ENCODE assay signal across 8 mouse cellular contexts in genomic region chr1:190170819-190171216, GRCm38 (mm10). TPM values are rescaled to one million over a fixed set of nuclear protein-coding genes. Genes with fewer than 3 reads are reported as not detected.
A peak's percentile ranks its signal among the peaks of the same experiment; 100 is the strongest.
DNase-seq lines count a peak whose midpoint lies in the region; ATAC-seq lines count a peak whose summit lies in the region.

No protein-coding gene starts in this region.

- peak overlapping the region; percentile 94 for H3K4me2 ChIP-seq in lung, embryonic 16.5 days (ENCODE audit: low read depth, low read length)
- H3K4me2 ChIP-seq in limb, embryonic 15.5 days = peak overlapping the region; percentile 95
- H3K4me2 ChIP-seq in stomach, embryonic 16.5 days (ENCODE audit: low read depth, low read length) = peak overlapping the region; percentile 75

- 0% methylated on average over 16 of the region's 24 CpGs for WGBS in lung, embryonic 16.5 days
- 1% methylated on average over 19 of the region's 24 CpGs for WGBS in limb, embryonic 15.5 days
- WGBS in stomach, embryonic 16.5 days = under 1% methylated on average over 24 of the region's 24 CpGs

- no peaks in the 10 kb centered on the region for H3K36me3 ChIP-seq in lung, embryonic 16.5 days (ENCODE audit: control insufficient read depth, insufficient read depth, low read length)
- no peaks in the 10 kb centered on the region for H3K36me3 ChIP-seq in limb, embryonic 15.5 days
- no peaks in the 10 kb centered on the region for H3K36me3 ChIP-seq in stomach, embryonic 16.5 days (ENCODE audit: control insufficient read depth, insufficient read depth, low read length)

- no peak overlapping the region for H3K27ac ChIP-seq in lung, embryonic 16.5 days (ENCODE audit: low read length)
- no peak overlapping the region for H3K27ac ChIP-seq in limb, embryonic 15.5 days
- H3K27ac ChIP-seq in stomach, embryonic 16.5 days (ENCODE audit: low read length) = no peak overlapping the region

- no peaks in the 10 kb centered on the region for H3K9me3 ChIP-seq in lung, embryonic 16.5 days (ENCODE audit: control insufficient read depth, low read length)
- H3K9me3 ChIP-seq in limb, embryonic 15.5 days = no peaks in the 10 kb centered on the region
- H3K9me3 ChIP-seq in stomach, embryonic 16.5 days (replicated peaks; ENCODE audit: control insufficient read depth, low read length) = no peaks in the 10 kb centered on the region

- peaks cover 65% of the 10 kb centered on the region for H3K27me3 ChIP-seq in lung, embryonic 16.5 days (ENCODE audit: control insufficient read depth, insufficient read depth, low read depth, low read length)
- H3K27me3 ChIP-seq in limb, embryonic 15.5 days = peaks cover 80% of the 10 kb centered on the region
- H3K27me3 ChIP-seq in stomach, embryonic 16.5 days (ENCODE audit: control insufficient read depth, insufficient read depth, low read length) = peaks cover 56% of the 10 kb centered on the region

- peak; percentile 28 for DNase-seq in adrenal gland, postnatal 14 days
- no peak for DNase-seq in adrenal gland, postnatal 4 days (ENCODE audit: low spot score in 2 of 2)
- no peak for DNase-seq in lung, postnatal 4 days
- DNase-seq in cerebellum, postnatal 10 days = no peak
- no peak for DNase-seq in left cerebral cortex, postnatal 36 days (ENCODE audit: low spot score in 2 of 2)

- intact Hi-C loops in left cerebral cortex, postnatal 36 days (cut with DNase I) = no loop called here

- H3K4me1 ChIP-seq in lung, embryonic 16.5 days (replicated peaks; ENCODE audit: control insufficient read depth, insufficient read depth, low read length) = peaks cover 32% of the 10 kb centered on the region
- peaks cover 54% of the 10 kb centered on the region for H3K4me1 ChIP-seq in limb, embryonic 15.5 days
- peaks cover 31% of the 10 kb centered on the region for H3K4me1 ChIP-seq in stomach, embryonic 16.5 days (ENCODE audit: control insufficient read depth, insufficient read depth, low read length)

- H3K9ac ChIP-seq in lung, embryonic 16.5 days (ENCODE audit: low read length) = peak overlapping the region; percentile 51; the same call in 1 of the 2 replicates
- peak overlapping the region; percentile 52; the same call in 1 of the 2 replicates for H3K9ac ChIP-seq in limb, embryonic 15.5 days
- peak overlapping the region; percentile 71; the same call in 1 of the 2 replicates for H3K9ac ChIP-seq in stomach, embryonic 16.5 days (ENCODE audit: low read length)

- peak overlapping the region; percentile 65 for H3K4me3 ChIP-seq in lung, embryonic 16.5 days (ENCODE audit: low read length)
- H3K4me3 ChIP-seq in limb, embryonic 15.5 days = peak overlapping the region; percentile 64
- peak overlapping the region; percentile 57 for H3K4me3 ChIP-seq in stomach, embryonic 16.5 days (replicated peaks; ENCODE audit: low read length)

- peak; percentile 46 for ATAC-seq in lung, embryonic 16.5 days (ENCODE audit: low read depth)
- ATAC-seq in limb, embryonic 15.5 days (ENCODE audit: insufficient number of reproducible peaks, low FRiP score, low TSS enrichment, low read depth) = no peak
- peak; percentile 22; the same call in 1 of the 2 replicates for ATAC-seq in stomach, embryonic 16.5 days (ENCODE audit: insufficient read depth, low FRiP score)

RNA-seq across cellular contexts. Expression of gene Prox1, which starts 0.3 kb away (rescaled TPM):
- 29.3 and 34.5 TPM in 2 replicates for total RNA-seq in adrenal gland, postnatal 14 days (2021)
- total RNA-seq in adrenal gland, postnatal 4 days (2021) = 10 to 100 TPM; 42.7 to 52.3 TPM
- polyA plus RNA-seq in lung, embryonic 16.5 days (2015; fragmentation: Nextera tagmentation; extraction: Ambion mirVana) = 1.8 TPM in 2 replicates
- 2.1 and 2.6 TPM in 2 replicates for polyA plus RNA-seq in limb, embryonic 15.5 days (2015; fragmentation: Nextera tagmentation; extraction: Ambion mirVana)
- polyA plus RNA-seq in stomach, embryonic 16.5 days (2015; fragmentation: Nextera tagmentation; extraction: Ambion mirVana) = 1.5 and 2.5 TPM in 2 replicates
- 1 to 10 TPM; 8.5 to 8.7 TPM for total RNA-seq in left cerebral cortex, postnatal 36 days (2021)
